Mouse (Mus musculus) right cerebral cortex, postnatal 14 days (tissue): ENCODE measurements around the gene Chrnb2.

Experiments used
- DNase-seq: peaks from one replicate; pipeline ENCODE4 v3.0.0; 2022

Gene Chrnb2

DNA sequence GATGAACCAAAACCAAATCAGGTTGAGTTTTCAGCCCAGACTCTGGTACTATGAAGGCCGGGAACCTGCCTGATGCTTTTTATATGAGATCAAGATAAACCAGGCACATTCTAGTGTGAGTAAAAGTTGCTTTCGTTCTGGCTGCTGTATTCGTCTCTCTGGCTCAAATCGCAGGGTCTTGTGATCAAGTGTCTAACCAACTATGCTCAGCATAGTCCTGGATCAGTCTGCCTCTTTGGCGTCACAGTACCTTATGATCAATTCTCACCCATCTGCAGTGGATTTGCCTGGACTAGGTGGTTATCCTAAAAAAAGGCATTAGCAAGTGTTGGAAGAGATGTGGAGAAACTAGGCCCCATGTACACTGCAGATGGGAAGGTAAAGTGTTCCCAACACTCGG is 60.4 kb downstream of the Chrnb2 start:
- DNase-seq = no peak

DNA sequence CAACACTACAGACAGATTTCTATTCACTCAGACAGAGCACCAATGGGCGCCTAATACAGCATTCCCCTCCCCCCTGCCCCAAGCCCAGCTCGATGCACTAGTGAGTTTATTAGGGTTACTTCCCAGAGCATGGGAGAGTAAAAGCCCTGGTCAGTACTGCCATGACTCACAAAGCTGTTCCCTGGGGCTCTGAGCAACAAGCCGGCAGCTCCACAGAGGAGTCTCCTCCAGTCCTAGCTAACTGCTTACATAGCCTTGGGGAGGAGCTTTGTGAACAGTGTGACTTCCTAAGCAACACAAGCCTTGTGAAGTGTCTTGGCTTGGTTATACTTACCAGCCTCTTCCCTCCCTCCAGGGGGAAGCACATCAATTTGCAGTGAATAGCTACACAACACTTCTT is 60.8 kb downstream of the Chrnb2 start:
- DNase-seq = no peak

DNA sequence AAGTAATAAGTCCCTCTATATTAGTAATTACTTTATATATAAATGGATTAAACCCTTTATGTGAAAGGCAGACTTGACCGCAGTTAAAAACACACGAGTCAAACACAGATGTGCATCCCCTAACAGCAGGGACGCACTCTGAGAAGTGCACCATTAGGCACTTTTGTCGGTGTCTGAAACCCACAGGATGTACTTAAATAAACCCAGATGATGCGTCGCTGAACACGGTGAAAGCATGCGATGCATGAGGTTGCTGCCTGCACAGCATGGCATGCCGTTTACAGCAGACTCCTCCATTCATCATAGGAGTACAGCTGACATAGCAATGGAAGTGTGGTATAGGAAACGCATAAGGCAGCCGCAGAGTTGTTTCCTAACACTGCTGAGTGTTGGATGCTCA is 64.0 kb downstream of the Chrnb2 start:
- DNase-seq = no peak

DNA sequence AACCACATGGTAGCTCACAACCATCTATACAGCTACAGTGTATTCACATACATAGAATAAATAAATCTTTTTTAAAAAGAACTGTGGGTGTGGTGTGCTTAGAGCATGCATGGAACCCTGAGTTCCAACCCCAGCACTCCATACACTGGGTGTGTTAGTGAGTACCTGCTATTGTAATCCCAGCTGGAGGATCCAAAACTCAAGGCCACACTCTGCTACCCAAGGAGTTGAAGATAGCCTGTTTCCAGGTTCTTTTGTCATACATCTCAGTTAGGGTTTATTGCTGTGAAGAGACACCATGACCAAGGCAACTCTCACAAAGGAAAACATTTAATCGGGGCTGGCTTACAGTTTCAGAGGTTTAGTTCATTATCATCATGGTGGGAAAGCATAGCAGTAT is 65.5 kb downstream of the Chrnb2 start:
- DNase-seq = no peak
